Mouse (Mus musculus) MEL (cell line): ENCODE data around the gene Serpinb9.

ENCODE experiments used
- CTCF ChIP-seq, 3 experiments: IDR thresholded peaks in 2 of 3; conservative IDR thresholded peaks in 1 of 3; 2 replicates each; pipeline ENCODE4 v1.5.1; 2011 to 2012; ENCODE audit warnings: low read length in 3 of 3, low read depth in 2 of 3, mild to moderate bottlenecking in 2 of 3, improper control_type of control experiment in 1 of 3, inconsistent platforms in 1 of 3, mixed read lengths in 1 of 3, moderate library complexity in 1 of 3; ENCODE audit not compliant: control insufficient read depth in 1 of 3, insufficient read depth in 1 of 3, poor library complexity in 1 of 3, severe bottlenecking in 1 of 3
- MAFK ChIP-seq: IDR thresholded peaks from 2 replicates; pipeline ENCODE4 v1.6.1; 2011; ENCODE audit warnings: low read depth, mild to moderate bottlenecking, low read length, improper control_type of control experiment, borderline replicate concordance
- NELFE ChIP-seq: IDR thresholded peaks from 2 replicates; pipeline ENCODE4 v1.6.1; 2011; ENCODE audit warnings: low read depth, low read length, improper control_type of control experiment
- POLR2A ChIP-seq, 2 experiments: IDR thresholded peaks; 2 replicates each; pipeline ENCODE4 v1.6.1; 2011 to 2012; ENCODE audit warnings: low read length in 2 of 2, mild to moderate bottlenecking in 2 of 2, control low read depth in 1 of 2, improper control_type of control experiment in 1 of 2, low read depth in 1 of 2, moderate library complexity in 1 of 2; ENCODE audit not compliant: control insufficient read depth in 1 of 2, insufficient read depth in 1 of 2, poor library complexity in 1 of 2
- USF1 ChIP-seq: IDR thresholded peaks from 2 replicates; pipeline ENCODE4 v1.6.1; 2014; ENCODE audit warnings: low read depth, mild to moderate bottlenecking, inconsistent platforms, low read length, improper control_type of control experiment, moderate library complexity
- ZMIZ1 ChIP-seq: IDR thresholded peaks from 2 replicates; pipeline ENCODE4 v1.6.1; 2012; ENCODE audit warnings: low read depth, mild to moderate bottlenecking, inconsistent platforms, low read length, improper control_type of control experiment, moderate library complexity

GRCm38 (mm10) chr13:33051697-33052096 lies 48.6 kb downstream of the Serpinb9 start:
- TF ChIP-seq USF1 (no peak), MAFK (no peak), CTCF (IDR thresholded peaks at IDR 0.05 in 2 of 3, conservative IDR thresholded peaks at IDR 0.05 in 1 of 3; ENCODE audit: control insufficient read depth in 1 of 3, insufficient read depth in 1 of 3, low read depth in 2 of 3, low read length in 3 of 3, poor library complexity in 1 of 3, severe bottlenecking in 1 of 3) (no peak), ZMIZ1 (no peak), POLR2A (IDR thresholded peaks at IDR 0.05; ENCODE audit: control insufficient read depth in 1 of 2, insufficient read depth in 1 of 2, low read depth in 1 of 2, low read length in 2 of 2, poor library complexity in 1 of 2) (no peak), NELFE (no peak)
